Mouse (Mus musculus) yolk sac, embryonic 10.5 days (tissue): ENCODE results near the gene Mst1r.

ENCODE experiments used
- DNase-seq: peaks from one replicate; pipeline ENCODE4 v3.0.0-alpha.2; 2017; ENCODE audit warnings: low spot score

Mst1r gene

DNA sequence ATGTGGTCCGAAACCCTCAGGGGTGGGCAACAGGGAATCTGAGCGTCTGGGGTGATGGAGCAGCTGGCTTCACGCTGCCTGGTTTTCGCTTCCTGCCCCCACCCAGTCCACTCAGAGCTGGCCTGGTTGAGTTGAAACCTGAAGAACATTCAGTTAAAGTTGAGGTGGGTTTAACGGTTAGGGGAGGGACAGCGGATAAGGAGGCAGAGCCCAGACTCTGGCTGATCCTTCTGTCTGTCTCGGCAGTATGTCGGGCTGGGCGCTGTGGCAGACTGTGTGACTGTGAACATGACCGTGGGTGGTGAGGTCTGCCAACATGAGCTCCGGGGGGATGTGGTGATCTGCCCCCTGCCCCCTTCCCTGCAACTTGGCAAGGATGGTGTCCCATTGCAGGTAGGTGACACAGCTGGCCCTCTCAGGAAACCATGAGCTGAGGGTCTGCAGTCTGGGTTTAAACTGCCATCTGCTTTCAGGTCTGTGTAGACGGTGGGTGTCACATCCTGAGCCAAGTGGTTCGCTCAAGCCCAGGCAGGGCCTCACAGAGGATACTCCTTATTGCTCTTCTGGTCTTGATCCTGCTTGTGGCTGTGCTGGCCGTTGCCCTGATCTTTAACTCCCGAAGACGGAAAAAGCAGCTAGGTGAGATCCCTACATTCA is 8.2 kb downstream of the Mst1r start:
- DNase-seq = no peak

DNA sequence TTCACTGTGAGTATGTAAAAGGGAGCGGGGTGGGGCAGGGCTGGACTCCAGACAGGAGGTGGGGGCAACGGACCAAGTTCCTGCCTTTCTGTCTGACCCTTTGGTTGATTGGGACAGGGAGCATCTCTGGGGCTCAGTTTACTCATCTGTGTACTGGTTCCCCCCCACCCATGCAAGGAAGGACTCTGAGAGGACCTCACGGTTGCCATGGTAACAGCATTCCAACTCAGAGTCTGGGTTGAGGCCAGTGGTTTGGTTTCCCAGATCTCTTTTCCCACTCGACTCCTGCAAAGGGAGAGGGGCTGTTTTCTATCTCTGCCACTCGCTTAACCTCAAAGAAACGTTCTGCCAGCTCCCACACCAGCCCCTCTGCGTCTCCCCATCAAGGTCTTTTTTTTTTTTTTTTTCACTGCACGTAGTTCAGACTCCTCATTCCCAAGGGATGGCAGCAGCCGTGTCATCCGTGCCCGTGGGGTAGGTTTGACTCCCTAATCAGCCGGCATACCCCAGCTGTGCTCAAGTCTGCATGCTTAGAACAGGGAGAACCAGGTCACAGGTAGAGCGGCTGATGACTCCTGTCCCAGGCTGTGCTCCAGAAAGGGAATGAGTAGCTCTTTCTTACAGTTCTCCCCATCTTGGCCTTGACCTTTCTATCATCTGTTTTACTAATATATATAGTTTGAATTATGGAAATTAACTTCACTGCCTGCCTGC is 11.4 kb downstream of the Mst1r start:
- DNase-seq = peak; percentile 44

DNA sequence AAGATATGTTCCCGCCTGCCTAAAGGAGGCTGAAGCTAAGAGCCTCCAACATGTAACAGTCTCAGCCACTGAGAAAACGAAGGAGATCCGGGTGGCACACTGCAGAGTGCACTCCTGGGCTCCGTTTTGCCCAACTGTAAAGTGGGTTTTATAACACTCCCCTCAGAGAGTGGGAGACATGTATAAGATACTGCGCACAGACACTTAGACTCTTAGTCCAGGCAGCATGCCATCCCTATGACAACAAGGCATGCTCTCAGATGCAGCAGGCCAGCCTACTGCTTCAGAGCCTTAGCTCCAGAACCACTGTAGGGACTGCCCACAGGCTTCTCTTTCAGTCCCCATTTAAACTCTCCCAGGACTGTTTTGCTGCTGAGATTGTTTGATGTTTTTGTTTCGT is 12.2 kb downstream of the Mst1r start:
- no peak for DNase-seq

DNA sequence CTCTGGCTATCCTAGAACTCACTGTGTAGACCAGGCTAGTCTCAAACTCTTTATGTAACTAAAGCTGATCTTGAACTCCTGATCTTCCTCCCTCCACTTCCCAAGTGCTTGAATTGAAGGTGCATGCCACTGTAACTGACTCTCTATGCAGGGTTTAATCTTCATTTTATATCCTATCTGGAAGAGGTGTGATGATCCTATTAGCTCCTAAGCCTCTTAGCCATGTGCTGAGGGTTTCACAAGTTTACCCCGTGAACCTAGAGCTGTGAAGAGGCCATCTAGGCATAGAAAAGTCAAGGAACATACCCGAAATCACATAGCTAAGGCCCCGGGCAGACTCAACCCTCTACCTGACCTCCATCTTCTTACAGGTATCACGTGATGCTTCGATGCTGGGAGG is 12.8 kb downstream of the Mst1r start:
- no peak for DNase-seq

DNA sequence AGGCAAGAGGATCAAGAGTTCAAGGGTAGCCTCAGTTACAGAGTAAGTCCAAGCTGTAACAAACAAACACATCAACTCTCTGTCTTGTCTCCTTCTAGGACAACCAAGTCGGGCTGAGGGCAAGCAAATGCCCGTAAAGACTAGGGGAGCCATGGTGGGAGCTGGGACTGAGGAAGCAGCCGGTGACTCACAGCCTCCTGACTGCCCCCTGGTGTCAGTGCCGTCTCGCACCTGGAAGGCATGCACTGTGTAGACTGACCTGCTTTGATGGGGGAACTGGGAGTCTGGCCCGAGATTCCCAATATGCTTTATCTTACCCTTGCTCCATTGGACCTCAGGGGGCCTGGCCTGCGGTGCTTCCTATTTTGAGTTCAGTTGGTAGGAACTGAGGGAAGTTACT is 16.3 kb downstream of the Mst1r start:
- no peak for DNase-seq

DNA sequence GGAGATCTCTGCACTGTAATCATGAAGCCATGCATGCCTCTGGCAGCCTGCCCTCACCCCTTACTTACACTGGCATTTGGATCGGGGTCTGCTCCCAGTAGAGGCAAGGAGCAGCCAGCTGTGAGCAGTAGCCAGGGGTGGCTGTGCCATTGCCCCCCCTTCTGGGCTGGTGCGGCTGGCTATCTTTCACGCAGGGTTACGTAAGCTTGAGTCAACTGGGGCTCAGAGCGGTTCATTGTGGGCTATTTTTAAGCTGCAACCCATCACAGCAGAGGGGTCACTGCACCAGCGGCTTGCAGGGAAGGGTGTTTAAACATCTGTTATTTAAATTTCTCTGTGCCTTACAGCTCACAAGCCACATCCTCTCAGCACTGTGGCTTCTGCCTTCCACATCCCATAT is 17.3 kb downstream of the Mst1r start:
- no peak for DNase-seq

DNA sequence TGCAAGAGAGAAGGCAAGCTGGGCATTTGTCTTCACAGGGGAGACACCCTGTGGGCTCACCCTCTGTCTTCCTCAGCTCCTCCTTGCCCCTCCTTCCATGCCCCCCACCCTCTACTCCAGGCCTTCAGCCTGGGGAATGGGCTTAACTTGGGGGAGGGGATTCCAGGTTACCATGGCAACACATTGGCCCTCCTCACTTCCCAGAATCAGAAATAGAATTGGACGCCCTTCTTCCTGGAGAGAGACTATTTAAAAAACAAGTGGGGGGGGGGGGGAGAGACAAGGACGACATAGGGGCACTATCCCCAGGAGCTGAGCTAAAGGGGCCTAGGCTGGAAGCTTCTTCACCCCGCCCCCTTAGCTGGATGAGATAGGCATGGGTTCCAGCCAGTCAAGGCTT is 18.6 kb downstream of the Mst1r start:
- DNase-seq = no peak

DNA sequence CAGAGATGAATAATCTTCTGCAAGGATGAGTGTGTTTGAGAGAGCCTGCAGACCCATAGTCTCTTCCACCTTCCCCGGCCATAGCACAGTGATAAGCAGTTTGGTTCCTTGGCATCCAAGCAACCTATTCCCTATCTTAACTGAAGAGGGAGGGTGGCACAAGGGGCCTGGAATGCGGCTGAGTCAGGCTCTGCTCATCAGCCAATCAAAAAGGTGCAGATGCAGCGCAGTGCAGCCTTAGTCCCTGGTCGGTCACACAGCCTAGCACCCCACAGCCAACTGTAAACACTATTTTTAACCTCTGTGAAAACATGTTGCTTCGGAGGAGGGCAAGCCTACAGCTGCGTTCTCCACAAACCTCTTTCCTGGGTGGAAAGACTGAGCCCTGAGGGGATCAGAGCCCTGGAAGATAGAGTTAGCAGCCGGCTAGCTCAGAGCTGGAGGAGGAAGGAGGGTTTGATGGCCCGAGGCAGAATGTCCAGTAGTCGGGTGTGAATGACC is 20.3 kb downstream of the Mst1r start:
- DNase-seq = no peak

DNA sequence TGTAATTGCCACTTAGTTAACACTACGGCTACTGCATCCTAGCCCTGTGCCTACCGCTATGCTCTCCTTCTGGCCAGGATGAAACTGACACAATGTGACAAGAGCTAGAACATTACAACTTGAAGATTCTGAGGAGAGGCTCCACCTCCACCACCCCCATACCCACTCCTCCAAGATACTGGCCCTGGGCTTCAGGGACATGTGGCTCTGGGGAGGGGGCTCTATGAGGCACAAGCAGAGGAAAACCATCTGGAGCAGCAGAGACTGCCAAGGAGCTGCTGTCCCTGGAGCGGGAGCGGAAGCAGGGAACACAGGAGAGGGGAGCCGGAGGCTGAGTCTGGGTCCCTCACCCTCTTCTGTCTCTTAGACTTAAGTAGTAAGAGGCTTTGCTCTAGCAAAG is 21.1 kb downstream of the Mst1r start:
- no peak for DNase-seq

DNA sequence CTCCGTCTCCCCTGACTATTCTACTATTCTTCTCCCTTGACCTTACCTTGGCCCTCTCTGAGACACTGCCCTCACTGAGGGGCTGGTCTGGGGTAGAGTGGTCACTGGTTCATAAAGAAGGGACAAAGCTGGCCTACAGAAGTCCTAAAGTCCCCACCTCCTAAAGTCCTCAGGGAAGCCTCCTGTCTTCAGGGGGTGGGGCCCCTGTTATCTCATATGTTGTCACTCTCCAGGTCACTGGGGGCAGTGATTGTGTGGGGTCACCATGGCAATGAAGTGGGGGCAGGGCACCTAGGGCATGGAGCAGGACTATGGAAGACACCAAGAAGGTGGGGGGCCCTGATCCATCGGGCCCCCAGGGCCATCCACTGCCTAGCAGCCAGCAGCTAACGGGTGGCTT is 21.5 kb downstream of the Mst1r start, which contains the start of gene Actl11:
Actl11 (plus strand) TSS at position 301 of the 400 bp plus-strand sequence.
- no peak for DNase-seq

DNA sequence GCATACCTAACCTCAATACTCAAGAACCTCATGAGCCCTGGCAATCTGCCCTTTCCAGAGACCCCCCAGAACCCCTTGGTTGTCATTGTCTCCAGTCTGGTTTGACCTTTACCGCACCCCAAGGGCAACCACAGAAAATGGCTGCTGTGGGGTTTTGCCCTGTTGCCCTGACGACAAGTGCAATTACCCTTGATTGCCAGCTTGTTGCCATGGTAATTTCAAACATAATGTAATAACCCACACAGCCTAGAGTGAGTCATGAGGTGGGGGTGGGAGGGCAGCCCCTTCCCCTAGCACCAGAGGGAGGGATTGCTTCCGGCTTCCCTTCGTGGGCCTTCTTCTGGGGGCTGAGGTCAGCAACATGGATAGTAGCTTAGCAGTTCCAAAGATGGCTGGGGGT is 25.5 kb downstream of the Mst1r start:
- DNase-seq = no peak

DNA sequence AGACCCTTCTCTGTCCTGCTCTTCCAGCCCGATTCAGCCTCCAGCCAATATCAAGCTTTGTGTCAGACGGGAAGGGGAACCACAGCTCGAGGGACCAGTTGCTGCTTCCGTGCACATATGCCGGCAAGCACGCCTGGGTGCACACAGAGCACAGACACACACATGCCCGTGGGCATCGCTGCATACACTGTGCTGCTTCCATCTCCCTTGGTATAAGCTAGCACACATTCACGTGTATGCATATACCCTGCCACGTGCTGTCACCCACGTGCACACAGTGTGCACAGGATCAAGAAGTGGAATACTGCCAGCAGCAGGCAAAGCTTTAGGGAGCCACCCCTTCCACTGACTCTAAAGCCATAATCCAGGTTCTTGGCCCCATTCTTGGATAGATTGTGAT is 27.5 kb downstream of the Mst1r start:
- DNase-seq = no peak

DNA sequence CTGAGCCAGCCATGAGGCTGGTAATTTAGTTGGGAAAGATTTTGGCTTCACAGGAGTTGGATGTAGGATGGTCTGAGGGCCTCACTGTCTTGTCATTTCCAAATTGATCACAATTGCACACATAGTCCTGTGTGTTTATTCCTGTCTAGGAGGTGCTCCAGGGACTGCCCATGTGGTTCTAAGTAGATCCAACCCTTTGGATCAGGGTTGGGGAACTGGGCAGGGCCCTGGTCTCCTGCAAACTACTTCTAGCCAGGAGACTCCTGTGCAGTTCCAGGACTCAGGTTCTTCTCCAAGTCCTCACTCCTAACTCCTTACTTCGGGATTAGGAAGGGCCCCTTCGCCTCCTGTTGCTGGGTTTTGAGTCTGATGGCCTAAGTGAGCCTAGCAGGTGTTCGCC is 28.7 kb downstream of the Mst1r start, which contains the start of gene Camkv:
Camkv (plus strand) TSS at position 301 of the 400 bp plus-strand sequence.
- DNase-seq = no peak

DNA sequence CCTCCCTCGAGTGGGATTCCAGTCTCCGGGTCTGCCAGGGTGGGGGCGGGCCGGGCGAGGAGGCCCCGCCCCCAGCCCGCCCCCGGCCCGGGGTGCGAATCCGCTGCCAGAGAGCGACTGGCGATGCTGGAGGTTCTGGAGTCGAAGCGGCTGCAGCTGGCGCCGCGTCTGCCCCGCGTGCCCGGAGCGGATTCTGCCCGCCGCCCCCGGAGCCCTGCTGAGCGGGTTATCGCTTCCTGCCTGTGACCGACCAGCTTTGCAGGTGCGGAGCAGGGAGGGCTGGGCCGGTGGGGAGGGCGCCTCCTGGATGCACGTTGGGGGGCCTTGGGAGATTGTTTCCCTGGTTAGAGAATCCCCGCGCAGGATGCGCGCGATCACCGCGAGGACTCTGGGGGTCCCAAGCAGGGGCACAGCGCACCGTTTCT is 29.1 kb downstream of the Mst1r start:
- no peak for DNase-seq

DNA sequence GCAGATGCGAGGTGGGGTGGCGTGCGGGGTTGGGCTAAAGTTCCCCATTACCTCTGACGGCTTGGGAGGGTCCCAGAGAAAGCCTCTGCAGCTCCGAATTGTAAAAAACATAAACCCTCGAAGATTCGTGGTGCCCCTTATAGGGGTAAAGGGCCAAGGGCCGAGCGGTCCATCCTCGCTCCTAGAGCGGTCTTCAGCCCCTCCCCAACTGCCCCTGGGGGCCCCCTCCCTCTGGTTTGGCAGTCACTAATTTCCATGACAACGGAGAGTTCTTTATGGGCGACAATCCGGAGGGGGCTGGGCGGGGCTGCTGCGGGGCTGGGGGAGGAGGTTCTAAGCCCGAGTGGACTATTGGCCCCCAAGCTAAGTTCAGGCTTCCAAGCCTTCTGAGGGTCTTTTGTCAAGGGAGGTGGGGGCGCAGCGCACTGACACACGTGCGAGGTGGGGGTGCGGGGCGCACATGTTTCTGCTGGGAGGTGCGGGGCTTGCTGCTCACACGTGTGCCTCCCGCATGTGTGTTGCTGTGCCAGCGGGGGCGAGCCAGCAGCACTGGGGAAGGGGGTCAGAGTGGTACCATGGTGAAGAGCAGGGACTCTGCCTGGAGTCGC is 29.6 kb downstream of the Mst1r start:
- DNase-seq = no peak

DNA sequence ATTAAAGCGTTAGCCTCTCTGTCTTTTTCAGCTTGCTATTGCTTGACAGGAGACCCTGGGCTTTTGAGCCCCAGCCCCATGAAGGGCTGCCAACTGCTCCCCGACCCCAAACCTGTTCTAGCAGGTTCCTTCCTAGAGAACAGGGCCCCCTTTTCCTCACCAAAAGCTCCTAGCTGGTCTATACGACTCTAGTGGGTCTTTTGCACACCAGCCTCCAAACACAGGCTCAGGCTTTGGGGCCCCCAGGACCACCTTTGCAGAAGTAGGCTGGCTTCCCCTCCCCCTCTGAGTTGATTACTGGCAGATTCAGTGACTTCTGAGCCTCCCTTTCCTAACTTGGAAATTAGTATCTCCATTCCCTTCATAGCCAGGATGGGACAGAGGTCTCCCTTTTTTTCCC is 30.2 kb downstream of the Mst1r start:
- DNase-seq = no peak

DNA sequence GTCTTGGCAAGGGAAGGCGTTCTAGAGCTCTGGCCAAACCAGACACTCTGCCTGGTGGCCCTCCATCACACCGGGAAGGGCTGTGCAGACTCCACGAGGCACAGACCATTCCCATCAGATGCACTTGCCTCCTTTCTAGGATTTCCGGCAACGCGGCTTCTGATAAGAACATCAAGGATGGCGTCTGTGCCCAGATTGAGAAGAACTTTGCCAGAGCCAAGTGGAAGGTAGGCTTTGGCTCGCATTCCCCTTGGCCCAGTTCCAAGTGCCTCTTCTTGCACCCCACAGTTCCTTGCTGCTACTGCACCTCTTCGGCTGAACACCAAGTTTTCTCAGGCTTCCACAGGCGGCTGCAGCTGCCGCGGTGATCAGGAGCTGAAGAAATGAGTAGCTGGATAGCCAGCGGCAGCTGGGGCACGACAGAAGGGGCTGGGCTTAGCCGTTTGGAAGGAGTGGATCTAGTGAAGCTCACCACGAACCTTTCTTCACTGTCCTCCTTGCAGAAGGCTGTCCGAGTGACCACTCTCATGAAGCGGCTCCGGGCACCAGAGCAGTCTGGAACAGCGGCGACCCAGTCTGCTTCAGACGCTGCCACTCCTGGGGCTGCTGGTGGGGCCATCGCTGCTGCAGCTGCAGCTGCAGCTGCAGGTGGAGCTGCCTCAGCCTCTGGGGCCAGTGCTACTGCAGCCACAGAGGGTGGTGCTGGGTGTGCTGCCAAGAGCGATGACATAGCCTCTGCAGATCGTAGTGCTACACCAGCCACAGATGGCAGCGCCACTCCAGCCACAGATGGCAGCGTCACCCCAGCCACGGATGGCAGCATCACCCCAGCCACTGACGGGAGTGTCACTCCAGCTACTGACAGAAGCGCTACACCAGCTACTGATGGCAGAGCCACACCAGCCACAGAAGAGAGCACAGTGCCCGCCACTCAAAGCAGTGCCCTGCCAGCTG is 40.8 kb downstream of the Mst1r start:
- DNase-seq = no peak

DNA sequence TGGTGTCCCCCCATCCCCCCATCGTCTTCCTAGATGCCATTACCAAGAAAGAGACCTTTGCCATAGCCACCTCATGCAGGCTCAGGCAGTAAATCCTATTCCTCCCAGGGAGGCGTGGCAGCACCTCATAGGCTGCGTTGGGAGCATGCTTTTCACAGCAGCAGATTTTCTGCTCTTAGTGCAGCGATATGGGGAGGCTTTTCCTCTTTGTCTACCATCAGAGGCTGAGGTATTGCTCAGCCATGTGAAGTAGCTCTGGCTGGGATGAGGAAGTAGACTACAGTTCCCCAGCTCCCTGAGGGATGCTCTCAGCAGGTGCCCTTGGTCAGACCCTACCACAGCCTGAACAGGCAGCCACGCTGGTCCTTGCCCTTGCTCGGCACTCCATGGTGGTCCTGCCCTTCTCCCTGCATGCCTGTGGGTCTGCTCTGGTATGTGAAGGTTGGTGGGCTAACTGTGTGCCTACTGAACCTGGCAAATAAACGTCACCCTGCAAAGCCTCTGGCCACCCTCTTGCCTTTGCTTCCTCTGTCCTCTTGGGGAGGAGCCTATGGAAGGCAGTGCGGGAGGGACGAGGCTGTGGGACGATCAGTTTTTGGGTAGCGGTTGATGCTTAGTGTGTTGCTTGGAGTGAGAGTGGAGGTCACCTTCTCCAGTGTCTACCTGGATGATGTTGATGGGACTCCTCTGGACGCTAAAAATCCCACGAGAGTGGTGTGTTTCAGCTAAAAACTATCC is 42.7 kb downstream of the Mst1r start:
- no peak for DNase-seq

DNA sequence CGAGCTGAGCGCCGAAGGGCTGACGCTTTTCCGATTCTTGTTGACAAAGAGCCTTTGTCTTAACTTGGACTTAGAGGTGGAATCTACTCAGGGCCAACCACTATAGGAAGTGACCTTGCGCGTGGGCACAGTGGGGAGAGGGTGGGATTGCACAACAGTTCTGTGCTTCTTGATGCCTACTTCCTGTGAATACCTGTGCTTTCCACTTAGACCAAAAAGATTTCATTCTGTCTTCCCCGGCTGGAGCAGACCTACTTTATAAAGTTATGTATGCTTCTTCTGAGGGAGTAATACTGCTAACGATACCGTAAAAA is 43.2 kb downstream of the Mst1r start, which contains the start of gene Traip:
Traip (plus strand) TSS at position 215 of the 314 bp plus-strand sequence.
- no peak for DNase-seq

DNA sequence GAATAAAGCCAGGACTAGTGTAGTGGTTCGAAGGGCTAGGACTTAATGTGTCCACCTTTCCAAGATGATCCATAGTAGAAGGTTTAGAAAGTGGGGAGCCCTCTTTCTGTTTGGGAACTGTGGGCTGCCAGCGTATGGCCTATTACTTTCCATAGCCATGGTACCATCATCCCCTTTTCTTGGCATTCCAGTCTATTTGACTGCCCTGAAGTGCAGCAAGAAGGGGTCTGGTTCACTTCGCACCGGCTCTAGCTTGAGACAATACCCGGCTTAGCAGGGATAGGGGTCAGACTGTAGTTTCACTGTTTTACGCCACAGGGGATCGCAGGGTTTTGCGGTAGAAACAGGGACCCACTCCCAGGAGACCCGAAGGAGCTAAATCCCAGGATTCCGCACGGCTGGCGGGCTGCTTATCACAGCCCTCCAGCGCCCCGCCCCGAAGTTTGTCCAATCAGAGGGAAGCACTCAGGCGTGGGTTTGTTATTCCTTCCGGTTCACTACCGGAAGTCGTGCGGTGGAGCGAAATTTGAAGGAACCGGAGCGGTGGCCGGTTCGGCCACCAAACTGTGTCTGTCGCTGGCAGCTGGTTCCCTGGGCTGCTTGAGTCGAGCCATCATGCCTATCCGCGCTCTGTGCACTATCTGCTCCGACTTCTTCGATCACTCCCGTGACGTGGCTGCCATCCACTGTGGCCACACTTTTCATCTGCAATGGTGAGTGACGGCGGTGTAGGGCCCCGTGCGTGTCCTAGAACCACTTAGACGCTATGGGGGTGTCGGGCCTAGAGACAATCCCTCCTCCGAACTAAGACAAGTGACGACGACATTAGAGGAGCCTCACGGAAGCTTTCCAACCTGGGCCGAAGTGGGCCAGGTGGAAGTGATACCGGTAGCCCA is 44.0 kb downstream of the Mst1r start:
- DNase-seq = peak; percentile 88
